Mouse (Mus musculus) bone marrow macrophage, adult 2 months (primary cell): ENCODE measurements around the gene Syne3.

Source experiments
- CTCF ChIP-seq: IDR thresholded peaks from 2 replicates; pipeline ENCODE4 v1.5.1; 2012; ENCODE audit warnings: low read depth, mild to moderate bottlenecking, low read length, moderate library complexity
- POLR2A ChIP-seq: IDR thresholded peaks from 2 replicates; pipeline ENCODE4 v1.6.1; 2012; ENCODE audit warnings: mild to moderate bottlenecking, low read depth, low read length, borderline replicate concordance

DNA sequence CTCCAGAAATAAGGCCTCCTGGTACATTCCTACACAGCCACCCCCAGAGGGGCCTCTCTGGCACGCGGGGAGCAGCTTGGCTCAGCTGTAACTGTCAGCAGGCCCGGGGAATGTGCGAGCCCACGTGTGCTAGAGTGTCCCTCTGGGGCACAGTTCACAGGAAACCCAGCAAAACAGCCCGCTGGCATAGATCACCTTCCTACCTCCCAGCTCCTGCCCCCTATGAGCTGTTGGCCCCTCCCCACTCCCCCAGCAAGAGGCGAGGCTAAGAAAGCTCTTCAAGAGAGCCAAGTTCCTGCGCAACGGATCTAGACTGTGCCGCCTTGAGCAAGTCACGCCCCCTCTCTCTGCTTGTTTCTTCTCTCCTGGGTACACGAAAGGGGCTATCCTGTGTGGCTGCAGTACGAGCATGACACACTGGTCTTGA is 844 bp downstream of the Syne3 start:
- TF ChIP-seq CTCF (no peak), POLR2A (no peak)
